Mouse (Mus musculus) megakaryocyte, embryonic 14.5 days (primary cell): ENCODE data around the gene Tmem9. TPM values are rescaled to one million over a fixed set of nuclear protein-coding genes. Genes with fewer than 3 reads are reported as not detected.

Experiments
- H3K27me3 ChIP-seq: replicated peaks from 2 replicates; pipeline ENCODE3; 2012; ENCODE audit warnings: inconsistent platforms
- H3K36me3 ChIP-seq: replicated peaks from 2 replicates; pipeline ENCODE3; 2012; ENCODE audit warnings: low read length, inconsistent platforms, mixed read lengths
- H3K4me1 ChIP-seq: 2 replicates; pipeline ENCODE4 v1.6.1; 2012; ENCODE audit warnings: inconsistent platforms
- H3K4me3 ChIP-seq: replicated peaks from 2 replicates; pipeline ENCODE3; 2012; ENCODE audit warnings: moderate library complexity, mild to moderate bottlenecking, inconsistent platforms
- H3K9me3 ChIP-seq: 2 replicates; pipeline ENCODE4 v1.6.1; 2012; ENCODE audit warnings: inconsistent platforms
- FLI1 ChIP-seq: IDR thresholded peaks from 2 replicates; pipeline ENCODE4 v1.6.1; 2012; ENCODE audit warnings: low read length, inconsistent platforms, mixed read lengths
- GATA1 ChIP-seq: IDR thresholded peaks from 3 replicates; pipeline ENCODE4 v1.6.1; 2012; ENCODE audit warnings: mixed read lengths, low read length, inconsistent platforms, borderline replicate concordance
- polyA plus RNA-seq: library from polyadenylated mRNA; stranded (reverse); fragments of >175 nt; gene quantifications from 2 replicates; pipeline ENCODE4 v1.2.3, GENCODE M21; 2012; ENCODE audit warnings: low replicate concordance; ENCODE audit not compliant: insufficient read depth

Tmem9 gene
- polyA plus RNA-seq, 1 experiment: 24.1 TPM

DNA sequence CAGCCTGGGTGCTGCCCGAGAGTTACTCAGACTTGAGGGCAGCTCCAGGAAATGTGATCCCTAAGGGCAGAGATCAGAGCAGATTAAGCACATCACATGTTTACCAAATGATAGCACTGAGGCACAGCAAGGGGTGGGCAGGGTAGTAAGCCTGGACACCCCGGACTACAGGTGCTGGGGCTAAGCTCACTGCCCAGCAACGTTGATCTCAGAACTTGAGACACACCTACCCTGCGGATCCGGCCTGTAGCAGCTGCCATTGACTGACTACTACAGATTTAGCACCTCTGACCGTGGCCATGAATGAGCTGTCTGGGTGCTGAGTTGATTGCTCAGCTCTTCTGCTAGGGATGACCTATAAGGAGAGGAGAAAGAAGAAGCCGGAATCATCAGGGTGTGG lies 10.4 kb upstream of the Tmem9 start:
- Histone ChIP-seq H3K4me1 (peaks cover 16% of the 10 kb centered on the region), H3K9me3 (peaks cover 15% of the 10 kb centered on the region), H3K4me3 (no peak overlapping the region), H3K36me3 (no peaks in the 10 kb centered on the region), H3K27me3 (peaks cover 67% of the 10 kb centered on the region)
- TF ChIP-seq GATA1 (no peak), FLI1 (no peak)

DNA sequence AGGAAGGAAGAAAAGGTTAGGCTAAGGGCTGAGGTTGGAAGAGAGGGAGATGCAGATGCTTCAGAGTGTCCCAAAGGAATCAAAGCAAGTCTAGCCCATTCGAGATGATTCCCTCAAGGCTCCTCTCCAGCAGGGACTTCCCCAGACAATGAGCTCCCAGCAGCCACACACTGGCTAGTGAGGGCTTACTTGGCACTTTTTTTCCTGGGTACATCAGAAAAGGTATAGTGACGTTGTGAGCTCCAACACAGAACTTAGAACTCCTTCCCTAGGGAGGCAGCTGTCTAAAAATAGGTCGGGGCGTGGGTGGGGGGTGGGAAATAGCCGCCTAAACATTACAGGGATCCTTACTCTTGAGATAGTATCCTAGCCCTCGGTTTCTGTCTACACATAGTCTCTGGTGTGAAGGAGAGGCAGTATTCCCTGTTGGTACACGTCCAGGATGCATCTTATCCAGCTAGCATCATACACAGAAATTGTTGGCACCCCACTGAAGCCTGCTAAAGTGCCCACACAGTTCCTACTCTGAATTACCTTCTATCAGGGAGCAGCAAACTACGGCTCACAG lies 8.1 kb upstream of the Tmem9 start:
- no peaks in the 10 kb centered on the region for H3K36me3 ChIP-seq
- peaks cover 29% of the 10 kb centered on the region for H3K4me1 ChIP-seq
- no peak for TF ChIP-seq GATA1
- TF ChIP-seq FLI1: no peak
- peaks cover 14% of the 10 kb centered on the region for H3K9me3 ChIP-seq
- peaks cover 50% of the 10 kb centered on the region for H3K27me3 ChIP-seq
- H3K4me3 ChIP-seq: no peak overlapping the region

DNA sequence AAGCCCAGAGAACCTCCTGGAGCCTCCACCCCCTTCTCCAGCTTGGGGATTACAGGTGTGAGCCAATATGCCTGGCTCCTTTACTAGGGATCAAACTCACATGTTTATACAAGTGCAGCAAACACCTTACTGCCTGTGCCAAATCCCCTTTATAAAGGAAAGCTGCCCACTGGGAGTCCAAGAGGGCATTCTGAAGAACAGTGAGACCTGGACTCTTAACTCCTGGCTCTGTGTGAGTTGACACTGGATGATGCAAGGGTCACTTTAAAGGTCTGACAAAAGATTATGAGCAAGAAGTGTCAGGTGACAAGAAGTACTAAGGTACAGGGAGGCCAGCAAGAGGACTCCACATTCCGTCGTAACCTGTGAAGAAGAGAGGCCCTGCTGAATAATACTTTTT lies 6.5 kb upstream of the Tmem9 start:
- peaks cover 47% of the 10 kb centered on the region for H3K27me3 ChIP-seq
- no peaks in the 10 kb centered on the region for H3K36me3 ChIP-seq
- peaks cover 9% of the 10 kb centered on the region for H3K9me3 ChIP-seq
- H3K4me3 ChIP-seq: no peak overlapping the region
- peaks cover 24% of the 10 kb centered on the region for H3K4me1 ChIP-seq
- TF ChIP-seq FLI1 (no peak), GATA1 (no peak)

DNA sequence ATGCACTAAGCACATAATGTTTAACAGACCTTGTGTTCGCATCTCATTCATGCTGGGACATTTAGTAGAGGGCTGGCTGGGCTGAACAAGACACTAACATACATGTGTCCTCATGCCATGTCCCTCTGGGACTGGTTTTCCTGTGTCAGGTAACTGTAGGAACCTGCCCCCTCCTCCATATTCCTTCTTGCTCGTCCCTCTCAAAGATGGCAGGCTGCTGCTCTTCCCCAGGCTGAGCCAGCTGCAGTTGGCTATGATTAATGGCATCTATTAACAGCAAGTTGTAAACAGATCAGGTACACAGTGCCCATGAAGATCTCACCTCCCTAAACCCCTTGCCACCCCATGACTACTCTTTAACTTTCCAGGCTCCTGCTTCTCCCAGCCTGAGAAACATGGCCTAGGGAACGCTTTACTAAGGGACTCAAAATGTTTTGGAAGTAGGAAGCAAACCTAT lies 1.6 kb upstream of the Tmem9 start, which contains the start of gene Igfn1:
Igfn1 (minus strand) TSS at position 51 of the 457 bp plus-strand sequence.
- TF ChIP-seq GATA1: no peak
- no peak for TF ChIP-seq FLI1
- H3K36me3 ChIP-seq: peaks cover 5% of the 10 kb centered on the region
- peaks cover 47% of the 10 kb centered on the region for H3K4me1 ChIP-seq
- H3K27me3 ChIP-seq: peaks cover 52% of the 10 kb centered on the region
- H3K9me3 ChIP-seq: peaks cover 16% of the 10 kb centered on the region
- no peak within 1 kb of the TSS for H3K4me3 ChIP-seq

DNA sequence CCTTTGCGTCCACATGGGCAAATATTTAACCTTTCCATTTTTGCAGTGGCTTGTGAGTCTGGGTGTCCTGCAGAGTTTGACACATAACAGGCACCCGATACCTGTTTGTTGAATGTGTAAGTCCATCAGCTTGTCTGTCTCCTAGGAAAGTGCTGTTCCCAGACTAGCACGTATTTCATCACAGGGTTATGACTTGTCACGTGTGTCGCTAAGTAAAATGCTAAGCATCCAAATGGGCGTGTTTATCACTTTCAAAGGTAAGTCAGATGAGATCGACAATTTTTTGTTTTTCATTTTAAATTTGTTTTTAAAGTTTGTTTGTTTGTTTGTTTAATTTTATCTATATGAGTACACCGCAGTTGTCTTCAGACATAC lies 196 bp downstream of the Tmem9 start:
- TF ChIP-seq FLI1: no peak
- TF ChIP-seq GATA1: no peak
- Histone ChIP-seq H3K4me1 (peaks cover 43% of the 10 kb centered on the region), H3K36me3 (peaks cover 5% of the 10 kb centered on the region), H3K27me3 (peaks cover 46% of the 10 kb centered on the region), H3K9me3 (peaks cover 10% of the 10 kb centered on the region), H3K4me3 (peak overlapping the region; percentile 87)

DNA sequence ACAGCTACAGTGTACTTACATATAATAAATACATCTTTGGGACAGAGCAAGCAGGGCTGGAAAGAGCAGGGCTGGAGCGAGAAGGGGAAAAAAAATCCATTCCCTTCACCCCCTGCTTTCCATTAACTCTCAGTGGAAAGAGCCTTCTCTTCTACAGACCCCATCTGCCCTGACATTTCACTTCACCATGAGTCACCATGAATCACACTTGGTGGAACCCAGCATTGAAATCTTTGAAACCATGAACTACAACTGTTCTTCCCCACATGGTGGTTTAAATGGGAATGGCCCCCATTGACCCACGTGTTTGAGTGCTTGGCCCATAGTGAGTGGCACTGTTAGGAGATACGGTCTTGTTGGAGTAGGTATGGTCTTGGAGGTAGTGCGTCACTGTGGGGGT lies 2.3 kb downstream of the Tmem9 start:
- Histone ChIP-seq H3K36me3 (peaks cover 5% of the 10 kb centered on the region), H3K9me3 (peaks cover 10% of the 10 kb centered on the region), H3K4me1 (peaks cover 42% of the 10 kb centered on the region), H3K27me3 (peaks cover 40% of the 10 kb centered on the region), H3K4me3 (no peak overlapping the region)
- TF ChIP-seq GATA1: no peak

DNA sequence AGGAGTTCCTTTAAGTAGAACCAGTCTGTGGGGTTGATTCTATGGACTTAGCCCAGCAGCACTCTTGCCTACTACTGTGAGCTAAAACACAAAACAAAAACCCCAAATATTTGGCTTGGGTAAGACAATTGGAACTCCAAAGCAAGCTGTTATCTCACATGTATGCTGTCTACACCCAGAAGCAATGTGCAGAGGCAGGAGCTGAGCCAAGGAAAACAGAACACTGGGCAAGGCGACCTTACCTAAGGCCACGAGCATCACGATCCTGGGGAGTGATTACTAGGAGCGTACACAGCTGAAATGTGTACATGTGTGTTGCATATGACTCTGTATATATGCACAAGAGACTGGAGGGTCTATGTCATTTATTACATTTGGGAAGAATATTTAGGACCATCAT lies 5.6 kb downstream of the Tmem9 start:
- peaks cover 56% of the 10 kb centered on the region for H3K4me1 ChIP-seq
- peaks cover 10% of the 10 kb centered on the region for H3K9me3 ChIP-seq
- H3K27me3 ChIP-seq: peaks cover 15% of the 10 kb centered on the region
- TF ChIP-seq GATA1 (no peak), FLI1 (no peak)
- peaks cover 5% of the 10 kb centered on the region for H3K36me3 ChIP-seq
- no peak overlapping the region for H3K4me3 ChIP-seq

DNA sequence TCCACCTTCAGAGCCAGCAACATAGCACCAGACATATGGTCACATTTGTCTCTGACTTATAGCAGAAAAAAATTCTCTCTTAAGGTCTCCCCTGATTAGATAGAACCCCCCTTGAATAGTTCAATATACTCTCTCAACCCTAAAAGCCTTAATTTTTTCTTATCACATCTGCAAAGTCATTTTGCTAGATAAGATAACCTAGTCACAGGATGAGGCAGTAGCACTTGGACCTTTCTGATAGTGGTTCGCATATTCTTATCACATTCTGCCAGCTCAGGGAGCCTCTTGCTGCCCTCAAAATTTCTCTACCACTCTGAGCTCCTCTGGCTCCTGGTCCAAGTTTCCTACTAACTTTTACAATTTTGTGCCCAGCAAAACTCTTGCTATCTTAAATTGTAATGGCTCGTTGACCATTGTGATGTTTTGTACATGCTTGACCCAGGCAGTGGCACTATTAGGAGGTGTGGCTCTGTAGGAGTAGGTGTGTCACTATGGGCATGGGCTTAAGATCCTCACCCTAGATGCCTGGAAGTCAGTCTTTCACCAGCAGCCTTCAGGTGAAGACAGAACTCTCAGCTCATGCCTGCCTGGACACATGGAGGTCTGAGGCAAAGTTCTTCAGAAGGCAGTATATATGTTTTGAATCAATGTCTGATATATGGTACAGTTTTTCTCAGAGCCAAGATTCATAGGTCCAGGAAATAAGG lies 7.0 kb downstream of the Tmem9 start:
- Histone ChIP-seq H3K4me3 (peak overlapping the region; percentile 42), H3K36me3 (peaks cover 11% of the 10 kb centered on the region), H3K27me3 (peaks cover 8% of the 10 kb centered on the region), H3K4me1 (peaks cover 58% of the 10 kb centered on the region), H3K9me3 (peaks cover 10% of the 10 kb centered on the region)
- TF ChIP-seq GATA1 (peak; percentile 44; the same call in 1 of the 3 replicates), FLI1 (no peak)

DNA sequence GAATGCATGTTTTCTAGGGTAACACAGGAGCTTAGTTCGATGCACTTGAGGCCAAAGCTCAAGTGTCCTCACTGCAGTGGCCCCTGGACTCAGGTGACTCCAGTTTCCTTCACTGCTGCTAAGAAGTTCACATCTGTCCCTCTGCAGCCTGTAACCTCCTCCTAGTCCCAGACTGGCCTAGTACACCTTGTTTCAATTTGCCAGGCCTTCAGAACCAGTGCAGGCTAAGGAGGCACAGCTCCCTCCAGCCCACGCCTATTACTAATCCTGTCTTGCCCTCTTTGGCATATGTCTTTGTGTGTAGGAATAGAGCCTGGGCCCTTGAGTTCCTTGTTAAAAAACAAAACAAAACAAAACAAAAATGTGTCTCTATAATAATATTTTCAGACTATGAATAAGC lies 9.4 kb downstream of the Tmem9 start:
- Histone ChIP-seq H3K4me1 (peaks cover 58% of the 10 kb centered on the region), H3K9me3 (no peaks in the 10 kb centered on the region), H3K4me3 (peak overlapping the region; percentile 96)

DNA sequence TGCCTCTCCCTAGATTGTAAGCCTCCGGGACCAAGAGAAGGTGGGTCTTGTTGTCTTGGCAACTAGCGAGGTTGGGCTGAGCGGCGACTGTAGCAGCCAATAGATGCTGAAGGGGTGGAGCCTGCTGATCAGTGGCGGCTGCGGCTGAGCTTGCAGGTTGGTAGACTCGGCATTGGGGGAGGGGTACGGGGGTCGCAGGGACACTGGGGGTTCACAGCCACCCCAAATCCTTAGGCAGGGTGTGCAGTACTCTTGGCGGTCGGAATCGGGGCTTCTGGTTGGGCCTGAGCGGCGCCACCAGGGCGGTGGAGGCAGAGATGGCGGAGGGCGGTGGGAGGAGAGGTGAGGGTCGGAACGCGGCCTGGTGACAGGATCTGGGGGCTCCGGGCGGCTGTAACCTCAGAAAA lies 10.0 kb downstream of the Tmem9 start:
- no peaks in the 10 kb centered on the region for H3K9me3 ChIP-seq
- H3K4me1 ChIP-seq: peaks cover 58% of the 10 kb centered on the region
- peak overlapping the region; percentile 96 for H3K4me3 ChIP-seq
- peaks cover 33% of the 10 kb centered on the region for H3K36me3 ChIP-seq
- TF ChIP-seq GATA1 (no peak), FLI1 (no peak)
- no peaks in the 10 kb centered on the region for H3K27me3 ChIP-seq

More for the DNA sequence above, 9.4 kb downstream of the Tmem9 start:
- Histone ChIP-seq H3K36me3 (peaks cover 27% of the 10 kb centered on the region), H3K27me3 (no peaks in the 10 kb centered on the region)
- TF ChIP-seq GATA1 (no peak), FLI1 (no peak)
